Comparison of ENCODE assay signal across 19 mouse cellular contexts in the genomic region with DNA sequence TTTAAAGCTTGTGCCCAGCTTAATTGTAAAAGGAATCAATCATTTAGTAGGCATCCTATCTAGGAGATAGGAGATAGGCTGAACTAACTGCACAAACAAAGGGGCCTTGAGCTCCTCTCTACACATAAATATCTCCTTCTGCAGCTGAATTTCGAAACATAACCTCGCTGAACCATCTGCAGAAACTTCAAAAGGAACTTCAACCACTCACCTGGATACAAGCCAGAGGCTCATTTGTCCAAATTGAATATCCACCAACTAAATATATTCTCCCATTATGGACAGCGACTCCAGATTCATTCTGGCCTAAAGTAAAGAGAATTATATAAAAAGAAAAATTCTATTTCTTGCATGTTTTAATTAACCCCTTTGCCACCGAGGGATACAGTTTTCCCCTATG.
DNase-seq lines count a peak whose midpoint lies in the region; ATAC-seq lines count a peak whose summit lies in the region.
"Had no signal": no experiment of that assay in that cellular context is flagged by ENCODE, and none has a peak within 500 bp of the region (broad histone marks: within the 10 kb centered on the region; RNA-seq: fewer than 3 reads in every experiment).

No protein-coding gene starts in this region.

- WGBS in embryonic facial prominence, embryonic 14.5 days = 50% methylated on average over 4 of the region's 4 CpGs
- 84% methylated on average over 4 of the region's 4 CpGs for WGBS in embryonic facial prominence, embryonic 10.5 days

- no peak for ATAC-seq in embryonic facial prominence, embryonic 14.5 days (ENCODE audit: low read depth)
- ATAC-seq: forebrain, embryonic 16.5 days; hindbrain, embryonic 16.5 days; inflammation-experienced regulatory T-cells, adult 6 months had no signal

- DNase-seq in embryonic facial prominence, embryonic 14.5 days (ENCODE audit: low spot score) = peak; percentile 54
- DNase-seq in embryonic facial prominence, embryonic 10.5 days (ENCODE audit: low spot score) = no peak
- DNase-seq in 3T3-L1 (ENCODE audit: low read depth, low spot score) (peak; percentile 26), 416B (ENCODE audit: low read depth) (peak; percentile 47)
- peak; percentile 36 for DNase-seq in adrenal gland, postnatal 10 days
- DNase-seq in layer of hippocampus, postnatal 10 days (ENCODE audit: low spot score in 2 of 2) = no peak
- DNase-seq in frontal cortex, postnatal 10 days (ENCODE audit: low spot score in 2 of 2) = no peak
- DNase-seq: cerebellum, adult 2 months; cerebellum, postnatal 14 days; embryo, embryonic 11 days; gastrocnemius, postnatal 14 days; heart, postnatal 36 days; kidney, adult 11 months had no signal

- no peaks in the 10 kb centered on the region for H3K9me3 ChIP-seq in embryonic facial prominence, embryonic 14.5 days (ENCODE audit: control insufficient read depth, low read length)
- no peaks in the 10 kb centered on the region for H3K9me3 ChIP-seq in embryonic facial prominence, embryonic 10.5 days
- H3K9me3 ChIP-seq: embryonic facial prominence, embryonic 12.5 days; forebrain, embryonic 12.5 days; heart, embryonic 12.5 days had no signal

- no peak overlapping the region for H3K4me2 ChIP-seq in embryonic facial prominence, embryonic 14.5 days (ENCODE audit: low read depth, low read length)
- H3K4me2 ChIP-seq: embryonic facial prominence, embryonic 12.5 days; forebrain, embryonic 12.5 days; heart, embryonic 12.5 days had no signal

- H3K27me3 ChIP-seq in embryonic facial prominence, embryonic 14.5 days (replicated peaks; ENCODE audit: control insufficient read depth, insufficient read depth, low read length) = no peaks in the 10 kb centered on the region
- no peaks in the 10 kb centered on the region for H3K27me3 ChIP-seq in embryonic facial prominence, embryonic 10.5 days (replicated peaks; ENCODE audit: low read depth, poor library complexity, severe bottlenecking)
- H3K27me3 ChIP-seq: embryonic facial prominence, embryonic 12.5 days; forebrain, embryonic 12.5 days; heart, embryonic 12.5 days had no signal

- no peak overlapping the region for H3K9ac ChIP-seq in embryonic facial prominence, embryonic 14.5 days (ENCODE audit: low read depth, low read length)
- H3K9ac ChIP-seq: embryonic facial prominence, embryonic 12.5 days; forebrain, embryonic 12.5 days; heart, embryonic 12.5 days had no signal

- no peaks in the 10 kb centered on the region for H3K36me3 ChIP-seq in embryonic facial prominence, embryonic 14.5 days (ENCODE audit: control insufficient read depth, insufficient read depth, low read length)
- H3K36me3 ChIP-seq in embryonic facial prominence, embryonic 10.5 days (replicated peaks) = no peaks in the 10 kb centered on the region
- H3K36me3 ChIP-seq: embryonic facial prominence, embryonic 12.5 days; forebrain, embryonic 12.5 days; heart, embryonic 12.5 days had no signal

- no peak overlapping the region for H3K4me3 ChIP-seq in embryonic facial prominence, embryonic 14.5 days (ENCODE audit: low read depth, low read length)
- no peak overlapping the region for H3K4me3 ChIP-seq in embryonic facial prominence, embryonic 10.5 days
- H3K4me3 ChIP-seq: embryonic facial prominence, embryonic 12.5 days; forebrain, embryonic 12.5 days; heart, embryonic 12.5 days had no signal

- no peak overlapping the region for H3K27ac ChIP-seq in embryonic facial prominence, embryonic 14.5 days (replicated peaks; ENCODE audit: low read depth, low read length)
- H3K27ac ChIP-seq in embryonic facial prominence, embryonic 10.5 days (replicated peaks) = no peak overlapping the region
- H3K27ac ChIP-seq: embryonic facial prominence, embryonic 12.5 days; forebrain, embryonic 12.5 days had no signal

- H3K4me1 ChIP-seq in embryonic facial prominence, embryonic 14.5 days (ENCODE audit: control insufficient read depth, insufficient read depth, low read length) = peaks cover 11% of the 10 kb centered on the region; the same call in 1 of the 2 replicates
- H3K4me1 ChIP-seq in embryonic facial prominence, embryonic 10.5 days = 0 out of 2 replicates have a peak, but pooled peaks cover 6% of the 10 kb centered on the region

Comparison
In these comparisons a context has a peak if more than half of its experiments do, and no peak if none do; other contexts are left out.
1. DNase-seq: peak in embryonic facial prominence, embryonic 14.5 days (single experiment), 3T3-L1 (single experiment), 416B (single experiment) and adrenal gland, postnatal 10 days (single experiment); none in embryonic facial prominence, embryonic 10.5 days (single experiment), layer of hippocampus, postnatal 10 days (0 of 2) and frontal cortex, postnatal 10 days (0 of 2).